Mouse (Mus musculus) telencephalon, adult 2 months (tissue): ENCODE measurements around the gene Oxsr1.

ENCODE experiments used
- DNase-seq: peaks from one replicate; pipeline ENCODE4 v3.0.0-alpha.2; 2011; ENCODE audit warnings: low read depth, low spot score

Oxsr1 gene

GRCm38 (mm10) chr9:119338350-119338749 is 16.1 kb upstream of the Oxsr1 start:
- no peak for DNase-seq

DNA sequence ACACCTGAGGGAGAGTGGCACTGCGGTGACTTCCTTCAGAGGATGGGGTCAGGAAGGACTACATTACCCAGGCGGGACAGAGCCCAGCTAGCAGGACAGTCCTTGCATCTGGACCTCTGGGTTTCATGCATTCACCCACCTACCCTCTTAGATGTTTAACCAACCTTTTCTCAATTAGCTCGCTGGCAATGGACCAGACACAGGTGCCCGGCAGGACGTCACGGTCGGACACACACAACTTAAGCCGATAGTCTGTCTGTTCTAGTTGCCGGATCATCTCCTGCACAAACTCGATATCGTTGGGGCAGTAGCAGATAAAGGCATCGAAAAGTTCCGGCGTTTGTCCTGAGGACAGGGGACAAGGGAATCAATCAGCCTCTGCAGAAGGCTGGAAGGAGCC is 15.6 kb upstream of the Oxsr1 start:
- no peak for DNase-seq

- no peak for DNase-seq
Measured at GRCm38 (mm10) chr9:119335571-119335970, 13.3 kb upstream of the Oxsr1 start.

DNA sequence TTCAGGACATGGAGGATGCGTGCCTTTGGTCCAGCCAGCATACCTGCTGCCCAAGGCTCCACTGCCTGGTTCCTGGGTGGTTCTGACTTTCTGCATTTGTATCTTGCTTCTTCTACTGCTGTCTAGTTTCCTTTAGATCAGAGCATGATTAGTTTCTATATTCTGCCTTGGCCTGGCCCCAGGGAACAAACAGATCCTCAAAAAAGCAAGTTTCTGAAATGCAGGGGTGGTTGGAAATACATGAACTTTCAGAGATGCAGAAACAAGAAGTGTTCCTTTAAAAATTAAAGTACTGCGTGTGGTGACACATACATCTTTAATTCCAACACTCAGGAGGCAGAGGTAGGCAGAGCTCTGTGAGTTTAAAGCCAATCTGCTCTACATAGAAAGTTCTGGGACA is 12.6 kb upstream of the Oxsr1 start:
- peak; percentile 46 for DNase-seq

DNA sequence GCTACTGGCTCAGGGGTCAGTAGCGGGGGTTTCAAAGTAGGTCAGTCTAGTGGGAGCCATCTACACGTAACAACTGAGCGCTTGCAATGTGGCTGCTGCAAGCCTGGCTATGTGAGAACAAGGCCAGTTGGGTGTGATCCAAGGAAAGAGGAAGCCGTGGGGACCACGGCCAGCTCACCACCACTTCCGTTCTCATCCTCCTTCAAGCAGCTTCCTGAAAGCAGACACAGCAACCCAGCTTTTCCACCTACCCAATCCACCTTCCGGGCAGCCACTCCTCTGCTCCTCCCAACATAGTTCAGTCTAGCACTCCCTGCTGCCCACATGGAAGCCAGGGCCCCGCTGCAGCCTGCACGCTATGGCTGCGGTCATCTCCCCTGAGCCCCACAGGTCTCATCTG is 12.1 kb upstream of the Oxsr1 start:
- DNase-seq: no peak

GRCm38 (mm10) chr9:119330186-119330963 is 8.1 kb upstream of the Oxsr1 start:
- DNase-seq: no peak

GRCm38 (mm10) chr9:119328488-119328887 is 6.3 kb upstream of the Oxsr1 start:
- DNase-seq: no peak

DNA sequence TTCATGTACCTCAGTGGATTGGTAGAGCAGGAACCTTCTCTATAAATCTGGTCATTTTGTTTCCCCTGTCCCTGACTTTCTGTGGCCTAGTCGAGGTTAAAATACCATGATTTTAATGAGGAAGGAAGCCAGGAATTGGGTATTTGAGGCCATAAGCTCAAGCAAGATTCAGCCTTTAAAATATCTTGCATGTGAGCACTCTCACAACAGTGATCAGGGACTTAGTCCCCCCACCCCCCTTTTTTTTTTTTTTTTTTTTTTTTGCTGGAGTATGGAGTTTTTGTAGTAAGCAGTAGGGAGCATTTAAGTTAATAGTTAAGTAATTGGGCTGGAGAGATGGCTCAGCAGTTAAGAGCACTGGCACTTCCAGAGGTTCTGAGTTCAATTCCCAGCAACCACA is 1.9 kb upstream of the Oxsr1 start:
- DNase-seq: no peak

DNA sequence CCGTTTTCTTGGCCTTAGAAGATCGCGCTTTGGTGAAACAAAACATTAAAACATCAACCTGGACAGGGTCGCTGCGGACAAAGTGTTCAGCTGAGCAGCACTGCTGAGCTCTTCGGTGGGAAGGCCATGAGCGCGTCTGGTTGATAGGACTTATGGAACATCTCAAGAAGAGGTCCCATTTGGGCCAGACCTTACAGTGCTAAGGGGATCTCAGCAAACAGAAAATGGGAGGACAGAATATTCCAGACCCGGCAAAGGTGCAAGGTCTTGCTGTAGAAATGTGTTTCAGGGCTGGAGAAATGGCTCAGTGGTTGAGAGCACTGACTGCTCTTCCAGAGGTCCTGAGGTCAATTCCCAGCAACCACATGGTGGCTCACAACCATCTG is 1.0 kb upstream of the Oxsr1 start:
- no peak for DNase-seq

GRCm38 (mm10) chr9:119321392-119322229 is 616 bp downstream of the Oxsr1 start:
- DNase-seq: no peak

DNA sequence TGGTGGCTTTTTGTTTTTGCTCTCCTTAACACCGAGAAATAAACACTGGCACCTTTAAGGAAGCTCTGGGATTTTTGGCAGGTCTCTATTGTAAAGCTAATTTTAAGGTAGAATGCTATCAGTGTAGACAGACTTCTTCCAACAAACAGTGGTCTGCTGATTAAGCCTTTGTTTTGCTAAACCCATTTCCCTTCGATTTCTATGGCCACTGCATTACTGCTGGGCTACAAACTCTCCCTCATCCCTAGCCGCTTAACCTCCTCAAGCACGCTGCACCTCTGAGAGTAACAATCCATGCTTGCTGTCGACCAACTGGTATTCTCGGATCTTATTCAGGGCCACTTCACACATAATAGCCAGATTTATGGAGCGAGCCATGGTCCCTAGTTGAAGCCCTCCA is 1.3 kb downstream of the Oxsr1 start:
- no peak for DNase-seq

GRCm38 (mm10) chr9:119320446-119320845 is 1.8 kb downstream of the Oxsr1 start:
- DNase-seq: no peak

DNA sequence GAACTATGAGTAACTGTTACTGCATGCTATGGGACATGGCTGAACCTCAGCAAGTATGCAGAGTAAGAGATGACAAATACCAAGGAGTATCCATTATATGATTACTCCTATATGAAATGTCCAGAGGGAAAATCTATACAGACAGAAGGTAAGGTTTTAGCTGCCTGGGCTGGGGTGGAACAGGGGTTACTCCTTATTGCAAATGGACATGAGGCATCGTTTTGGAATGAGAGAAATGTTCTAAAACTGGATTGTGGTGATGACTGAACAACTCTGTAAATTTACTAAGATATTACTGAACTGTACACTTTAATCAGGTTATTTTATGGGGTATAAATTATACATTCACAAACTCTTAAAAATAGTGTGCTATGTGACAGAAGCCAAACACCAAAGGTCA is 3.3 kb downstream of the Oxsr1 start:
- no peak for DNase-seq

GRCm38 (mm10) chr9:119313096-119313495 is 9.1 kb downstream of the Oxsr1 start:
- no peak for DNase-seq

DNA sequence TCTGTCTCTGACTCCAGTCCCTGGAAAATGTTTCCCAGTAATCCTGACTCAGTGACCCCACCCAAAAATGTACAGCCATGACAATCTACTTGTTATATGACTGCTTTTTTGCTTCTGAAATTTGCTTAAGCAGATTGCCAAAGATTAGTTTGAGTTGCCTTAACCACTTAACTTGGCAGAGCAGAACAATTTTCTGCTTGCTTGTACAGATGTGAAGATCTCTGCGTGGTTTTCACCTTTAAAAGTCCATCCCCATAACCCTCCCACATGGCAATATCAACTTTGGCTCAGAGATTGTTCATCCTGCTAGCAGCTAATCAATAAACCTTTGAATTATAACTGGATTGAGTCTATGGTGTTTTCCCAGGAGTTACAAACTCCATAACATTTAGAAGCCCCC is 13.2 kb downstream of the Oxsr1 start:
- no peak for DNase-seq

- DNase-seq: no peak
Measured at GRCm38 (mm10) chr9:119305863-119306262, 16.4 kb downstream of the Oxsr1 start.

GRCm38 (mm10) chr9:119298563-119298962 is 23.7 kb downstream of the Oxsr1 start:
- DNase-seq: no peak

DNA sequence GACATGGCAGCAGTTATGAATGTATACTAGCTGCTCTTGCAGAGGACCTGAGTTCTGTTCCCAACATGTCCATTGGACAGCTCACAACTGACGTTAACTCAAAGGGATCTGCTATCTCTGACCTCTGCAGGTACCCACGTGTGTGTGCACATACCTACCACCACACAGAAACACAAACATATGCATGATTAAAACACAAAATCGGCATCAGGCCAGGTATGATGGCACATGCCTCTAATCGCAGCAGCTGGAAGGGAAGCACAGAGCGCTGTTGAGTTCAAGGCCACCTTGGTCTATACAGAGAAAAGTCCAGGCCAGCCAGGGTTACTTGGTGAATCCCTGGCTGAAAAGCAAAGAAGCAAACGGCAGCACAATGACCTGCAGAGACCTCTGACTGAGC is 24.5 kb downstream of the Oxsr1 start:
- DNase-seq: no peak

DNA sequence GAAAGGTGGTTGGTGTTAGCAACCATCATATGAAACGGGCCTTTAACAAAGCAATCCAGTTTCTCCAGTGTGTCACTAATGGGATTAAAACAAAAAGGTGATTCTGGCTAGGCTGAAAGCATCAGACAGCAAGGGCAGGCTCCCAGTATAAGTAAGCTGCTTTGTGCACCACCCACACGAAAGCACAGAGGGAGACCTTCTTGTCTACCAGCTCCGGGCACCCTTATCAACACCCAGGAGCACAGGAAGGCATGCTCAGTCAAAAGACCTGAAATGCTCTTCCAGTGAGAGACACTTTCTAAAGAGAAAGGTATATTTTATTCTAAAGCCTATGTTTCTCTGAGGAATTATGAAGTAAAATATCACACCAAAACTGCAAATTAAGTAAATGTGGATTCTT is 31.4 kb downstream of the Oxsr1 start:
- DNase-seq: no peak

- DNase-seq: no peak
Measured at GRCm38 (mm10) chr9:119280894-119281682, 41.1 kb downstream of the Oxsr1 start.

GRCm38 (mm10) chr9:119278031-119278430 is 44.2 kb downstream of the Oxsr1 start:
- no peak for DNase-seq

DNA sequence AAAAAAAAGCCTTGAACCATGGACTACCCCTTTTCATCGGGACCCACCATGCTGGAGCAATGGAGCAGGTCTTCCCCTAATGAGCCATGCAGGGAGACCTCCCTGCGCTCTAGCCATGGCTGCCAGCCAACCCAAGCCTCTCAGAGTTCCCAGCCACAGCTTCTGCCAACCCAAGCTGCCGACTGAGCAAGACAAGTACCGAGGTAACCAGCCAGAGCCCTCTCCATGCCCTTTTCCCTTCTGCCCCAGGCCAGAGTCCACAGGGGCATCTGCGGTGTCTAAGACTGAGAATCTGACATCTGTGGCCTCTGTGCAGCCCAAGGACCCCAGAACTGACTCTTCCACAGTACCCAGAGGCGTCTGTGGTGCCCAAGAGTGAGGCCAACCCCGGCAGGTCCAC is 45.9 kb downstream of the Oxsr1 start:
- DNase-seq: no peak
